Mouse (Mus musculus) v-Abl transformed pro-B cells (cell line): Measurements from ENCODE around the gene Col15a1.

Experiments used
- in situ Hi-C, 2 experiments: fragments of 400-800 bp; cut with MboI; formaldehyde crosslinking; loops; one replicate each; pipeline ENCODE4 v1.15.1; 2025; ENCODE audit not compliant: unreplicated experiment in 2 of 2

The Col15a1 gene

DNA sequence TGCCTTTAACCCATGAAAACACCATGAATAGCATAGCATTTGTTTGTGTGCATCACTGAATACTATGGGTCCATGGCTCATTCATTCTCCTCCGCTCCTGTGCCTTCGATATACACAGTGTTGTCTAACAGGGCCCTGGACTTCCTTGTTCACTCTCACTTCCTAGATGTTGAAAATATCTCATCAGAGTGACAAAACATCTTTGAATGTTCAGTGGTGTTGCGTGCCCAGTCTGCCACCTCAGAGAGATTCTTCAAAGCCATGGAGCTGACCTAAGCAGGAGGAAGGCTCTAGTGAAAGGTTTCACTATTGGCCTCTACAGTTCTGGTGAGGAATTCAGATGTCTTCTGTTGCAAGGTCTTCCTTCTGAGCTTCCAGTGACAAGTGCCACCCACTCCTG lies 125.6 kb downstream of the Col15a1 start:
- in situ Hi-C loops = no loop called here

GRCm38 (mm10) chr4:47336941-47337600 lies 129.1 kb downstream of the Col15a1 start:
- in situ Hi-C loops = no loop called here

DNA sequence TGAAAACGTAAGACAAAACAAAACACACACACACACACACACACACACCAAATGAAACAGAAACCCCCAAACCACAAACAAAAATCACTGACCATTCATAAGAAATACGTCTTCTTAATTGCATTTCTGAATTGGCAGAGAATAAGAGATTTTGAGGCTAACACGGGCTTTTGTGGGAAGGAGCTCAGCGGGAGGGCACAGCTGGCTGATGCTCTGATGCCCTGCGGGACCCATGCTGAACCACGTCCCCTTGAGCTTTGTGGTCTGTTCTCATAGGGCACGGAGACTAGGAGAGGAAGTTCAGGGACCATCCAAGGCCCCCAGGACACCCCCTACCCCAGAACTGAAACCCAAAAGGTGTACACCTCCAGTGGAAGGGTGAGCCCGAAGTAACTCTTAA lies 134.7 kb downstream of the Col15a1 start:
- in situ Hi-C loops = loop anchor here in 1 of 2 experiments (10.0 kb wide), 1 partner anchor 218 kb away; no protein-coding TSS in a partner anchor

DNA sequence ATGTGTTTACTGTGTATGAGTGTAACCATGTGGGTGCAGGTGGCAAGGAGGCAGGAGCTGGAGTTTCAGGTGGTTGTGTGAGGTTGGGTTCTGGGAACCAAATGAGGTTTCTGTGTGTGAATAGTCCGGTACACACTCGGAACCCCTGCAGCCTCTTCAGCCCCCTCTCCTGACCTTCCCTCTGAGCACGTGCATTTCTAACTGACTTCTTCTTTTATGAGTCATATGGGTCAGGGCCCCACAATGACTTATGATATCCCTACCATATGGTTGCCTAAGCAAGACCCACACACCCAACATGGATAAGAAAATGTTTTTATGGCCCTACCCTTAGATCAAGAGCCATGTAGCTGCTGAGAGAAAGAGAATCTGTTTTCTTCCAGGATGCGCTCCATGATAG lies 139.1 kb downstream of the Col15a1 start:
- in situ Hi-C loops = loop anchor here (5.0 to 10.0 kb wide), 3 partner anchors 95 to 222 kb away; no protein-coding TSS in a partner anchor

DNA sequence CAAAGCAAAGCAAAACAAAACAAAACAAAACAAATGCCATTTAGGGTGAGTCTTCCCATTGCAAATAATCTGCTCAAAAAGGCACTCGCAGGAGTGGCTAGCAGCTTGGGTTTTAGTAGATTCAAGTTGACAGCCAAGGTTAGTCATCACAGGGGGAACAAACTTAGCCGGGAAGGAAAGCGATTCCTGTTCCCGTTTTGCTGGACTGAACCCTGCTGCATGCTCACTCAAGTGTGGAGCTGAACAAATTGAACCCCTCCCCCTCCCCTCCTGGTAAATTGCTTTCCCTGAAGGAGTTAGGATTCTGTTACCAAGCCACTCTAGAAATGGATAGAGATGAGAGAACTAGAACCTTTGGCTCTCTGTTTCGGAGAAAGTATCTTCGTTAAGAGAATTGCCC lies 141.8 kb downstream of the Col15a1 start:
- in situ Hi-C loops = loop anchor here (5.0 to 10.0 kb wide), 4 partner anchors 97 to 255 kb away; partner anchors contain the start of gene Galnt12 (in 1 of the 2)

DNA sequence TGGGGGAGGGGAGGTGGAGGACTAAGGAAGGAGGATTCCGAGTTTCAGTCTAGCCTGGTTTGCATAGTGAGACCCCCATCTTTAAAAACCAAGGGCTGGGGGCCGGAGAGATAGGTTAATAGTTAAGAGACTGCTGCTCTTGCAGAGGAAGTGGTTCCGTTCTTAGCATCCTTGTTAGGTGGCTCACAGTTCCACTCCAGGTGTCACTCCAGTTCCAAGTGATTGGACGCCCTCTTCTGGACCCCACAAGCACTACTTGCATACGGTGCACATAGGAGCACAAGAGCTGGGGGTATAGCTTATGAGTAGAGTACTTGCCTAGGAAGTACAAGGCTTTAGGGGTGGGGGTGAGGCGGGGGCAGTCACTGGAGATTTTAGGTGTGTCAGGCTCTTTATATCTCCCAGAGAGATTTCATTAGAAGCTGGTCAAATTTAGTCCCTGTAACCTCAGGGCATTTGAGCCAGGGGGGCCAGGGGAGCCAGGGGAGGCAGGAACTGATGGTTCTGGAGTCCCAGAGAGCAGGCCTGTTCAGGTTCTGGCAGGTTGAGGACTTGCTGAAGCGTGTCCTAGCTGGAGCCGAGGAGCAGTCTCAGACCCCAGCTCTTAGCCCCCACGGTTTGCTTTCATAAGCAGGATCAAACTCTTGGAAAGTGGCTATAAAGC lies 143.6 kb downstream of the Col15a1 start:
- in situ Hi-C loops = loop anchor here in 1 of 2 experiments (10.0 kb wide), 2 partner anchors 227 to 257 kb away; partner anchors contain the start of gene Galnt12

- in situ Hi-C loops = loop anchor here in 1 of 2 experiments (10.0 kb wide), 2 partner anchors 227 to 257 kb away; partner anchors contain the start of gene Galnt12
Measured at GRCm38 (mm10) chr4:47352061-47352661, 144.2 kb downstream of the Col15a1 start.

GRCm38 (mm10) chr4:47352803-47353388 lies 144.9 kb downstream of the Col15a1 start, which contains the start of gene Tgfbr1:
Tgfbr1 (plus strand) TSS chr4:47353222.
- in situ Hi-C loops = loop anchor here in 1 of 2 experiments (10.0 kb wide), 2 partner anchors 228 to 258 kb away; partner anchors contain the start of gene Galnt12

- in situ Hi-C loops = loop anchor here in 1 of 2 experiments (10.0 kb wide), 2 partner anchors 229 to 259 kb away; partner anchors contain the start of gene Galnt12
Measured at GRCm38 (mm10) chr4:47353416-47354111, 145.6 kb downstream of the Col15a1 start.

DNA sequence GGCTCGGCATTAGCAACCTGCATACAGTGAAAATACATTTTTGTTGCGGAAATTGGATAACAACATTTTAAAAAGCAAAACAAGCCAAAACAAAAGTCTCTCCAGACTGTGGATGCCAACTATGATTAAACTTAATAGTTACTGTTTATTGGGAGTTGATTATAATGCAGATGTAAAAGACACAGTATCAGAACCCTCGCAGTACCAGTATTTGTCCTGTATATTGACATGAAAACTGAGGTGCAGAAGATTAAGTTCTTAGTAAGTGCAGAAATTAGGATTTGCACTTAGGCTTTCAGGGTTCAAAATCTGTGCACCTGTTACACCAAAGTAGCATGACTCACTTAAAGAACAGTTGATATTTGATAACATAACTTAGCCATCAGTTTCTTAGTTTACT lies 146.3 kb downstream of the Col15a1 start:
- in situ Hi-C loops = loop anchor here in 1 of 2 experiments (10.0 kb wide), 2 partner anchors 230 to 260 kb away; partner anchors contain the start of gene Galnt12

- in situ Hi-C loops = loop anchor here in 1 of 2 experiments (10.0 kb wide), 1 partner anchor 682 kb away; the partner anchor contains the start of gene Nr4a3
Measured at GRCm38 (mm10) chr4:47362662-47363061, 154.7 kb downstream of the Col15a1 start.
